Mouse (Mus musculus) cerebellum, adult 11 months (tissue): ENCODE measurements around the gene Tgm2.

Source experiments
- DNase-seq: peaks from one replicate; pipeline ENCODE4 v3.0.0; 2022

Gene Tgm2

DNA sequence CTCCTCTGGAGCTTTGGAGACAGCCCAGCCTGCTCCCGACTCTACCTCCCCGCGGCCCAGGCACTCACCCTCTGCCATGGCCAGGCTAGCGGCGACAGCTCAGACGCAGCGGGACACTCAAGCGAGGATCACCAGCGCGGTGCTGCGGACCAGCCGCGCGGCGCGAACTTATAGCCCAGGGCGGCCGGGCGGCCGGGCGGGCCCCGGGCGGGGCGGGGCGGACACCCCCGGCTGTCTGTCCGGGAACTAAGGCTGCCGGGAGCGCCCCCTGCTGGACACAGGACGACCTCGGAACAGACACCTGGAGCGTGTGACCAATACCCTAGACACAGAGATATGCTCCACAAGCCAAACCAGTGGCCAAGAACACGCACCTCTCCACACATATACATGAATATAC, at the start of gene Tgm2:
TSS of gene Tgm2 (minus strand) at position 214 of the 400 bp plus-strand sequence.
- peak; percentile 77 for DNase-seq

GRCm38 (mm10) chr2:158194945-158195640, 48.9 kb upstream of the Tgm2 start:
- no peak for DNase-seq

DNA sequence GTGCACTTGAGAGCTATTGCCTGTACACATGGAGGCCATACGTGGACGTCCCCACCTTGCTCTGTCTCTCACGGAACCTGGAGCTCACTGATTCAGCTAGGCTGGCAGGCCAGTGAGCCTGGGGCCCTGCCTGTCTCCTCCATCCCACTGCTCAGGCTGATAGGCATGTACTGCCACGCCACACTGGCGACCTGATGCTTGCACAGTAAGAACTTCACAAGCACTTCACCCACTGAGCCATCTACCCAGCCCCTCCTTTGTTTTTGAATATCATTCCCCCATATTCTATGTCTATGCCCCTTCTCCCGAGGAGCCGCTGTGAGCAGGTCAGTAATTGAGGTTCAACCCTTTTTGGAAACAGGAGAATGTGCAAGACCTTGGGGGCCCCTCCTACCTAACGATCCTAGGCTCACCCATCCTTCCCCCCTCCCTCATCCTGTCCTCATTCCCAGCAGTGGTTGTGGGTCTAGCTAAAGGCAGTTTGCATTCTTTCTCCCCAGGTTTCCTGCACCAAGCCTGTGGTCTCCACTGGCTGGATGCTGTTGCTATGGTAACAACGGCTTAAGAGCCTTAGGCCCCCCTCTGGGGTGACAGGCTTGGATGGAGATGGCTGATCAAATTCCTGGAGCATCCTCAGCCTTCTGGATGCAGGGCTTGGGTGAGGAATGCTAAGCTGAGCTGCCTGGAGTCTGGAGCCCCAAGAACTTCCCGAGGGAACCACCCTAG, 47.5 kb upstream of the Tgm2 start:
- DNase-seq: no peak

DNA sequence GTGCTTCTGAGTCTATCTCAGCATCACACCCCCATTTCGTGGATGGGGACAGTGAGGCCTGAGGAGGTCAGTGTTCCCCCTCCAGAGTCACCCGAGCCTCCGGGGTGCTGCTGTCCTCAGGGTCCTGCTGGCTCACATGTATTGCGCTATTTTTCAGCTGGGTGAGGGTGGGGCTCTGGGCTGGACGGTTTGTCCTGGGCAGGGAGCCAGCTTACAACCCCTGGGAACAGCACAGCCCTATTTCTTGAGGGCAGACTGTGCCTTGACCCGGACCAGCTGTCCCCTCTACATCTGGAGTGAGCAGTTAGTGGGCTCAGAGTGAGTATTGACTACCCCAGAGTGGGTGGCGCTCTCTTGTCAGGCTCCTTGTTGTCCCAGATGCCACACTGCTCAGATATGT, 44.9 kb upstream of the Tgm2 start:
- DNase-seq: no peak

DNA sequence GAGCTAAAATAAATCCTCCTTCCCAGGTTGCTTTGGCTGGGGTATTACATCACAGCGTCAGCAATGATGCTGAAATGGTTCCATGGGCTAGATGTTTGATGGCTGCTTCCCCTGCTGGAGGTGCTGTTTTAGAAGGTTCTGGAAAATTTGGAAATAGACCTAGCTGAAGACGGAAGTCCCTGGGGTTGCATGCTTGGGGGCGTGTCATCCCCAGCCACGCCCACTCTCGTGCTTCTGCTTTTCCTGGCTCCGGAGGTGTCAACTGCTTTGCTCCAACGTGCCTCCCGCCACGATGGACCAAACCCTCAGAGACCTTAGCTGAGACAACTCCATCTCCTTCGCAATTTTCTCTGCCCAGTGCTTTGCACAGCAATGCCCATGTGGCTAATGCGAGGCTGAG, 43.2 kb upstream of the Tgm2 start:
- no peak for DNase-seq

DNA sequence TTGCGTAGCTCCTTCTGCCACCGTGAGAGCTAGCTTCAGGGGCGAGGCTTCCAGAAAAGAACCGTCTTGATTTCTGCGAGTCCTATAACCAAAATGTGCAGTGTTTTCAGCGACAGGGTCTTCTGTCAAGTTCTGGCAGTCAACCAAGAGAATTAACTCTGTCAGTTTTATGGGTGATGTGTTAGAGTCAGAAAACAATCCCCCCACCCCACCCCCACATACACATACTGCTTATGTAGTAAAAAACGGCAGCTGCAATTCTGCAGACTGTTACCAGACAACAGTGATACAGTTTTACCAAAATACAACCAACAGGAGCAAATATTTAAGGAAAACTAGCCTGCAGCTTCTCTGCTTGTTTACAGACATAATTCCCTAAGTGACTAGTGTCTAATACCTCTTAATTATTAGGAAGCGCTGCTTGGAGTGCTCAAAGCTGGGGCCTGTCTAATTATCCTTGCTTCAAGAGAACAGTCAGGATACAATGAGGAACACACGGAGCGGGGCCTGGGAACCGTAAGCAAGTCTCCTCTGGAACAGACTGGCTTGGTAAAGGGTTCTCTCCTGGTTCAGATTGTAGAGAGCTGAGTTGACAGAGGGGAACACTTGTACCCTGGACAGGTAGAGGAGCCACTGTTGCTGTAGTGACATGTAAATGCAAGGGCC, 40.1 kb upstream of the Tgm2 start:
- no peak for DNase-seq

- no peak for DNase-seq
Measured at GRCm38 (mm10) chr2:158183266-158183665, 37.0 kb upstream of the Tgm2 start.

DNA sequence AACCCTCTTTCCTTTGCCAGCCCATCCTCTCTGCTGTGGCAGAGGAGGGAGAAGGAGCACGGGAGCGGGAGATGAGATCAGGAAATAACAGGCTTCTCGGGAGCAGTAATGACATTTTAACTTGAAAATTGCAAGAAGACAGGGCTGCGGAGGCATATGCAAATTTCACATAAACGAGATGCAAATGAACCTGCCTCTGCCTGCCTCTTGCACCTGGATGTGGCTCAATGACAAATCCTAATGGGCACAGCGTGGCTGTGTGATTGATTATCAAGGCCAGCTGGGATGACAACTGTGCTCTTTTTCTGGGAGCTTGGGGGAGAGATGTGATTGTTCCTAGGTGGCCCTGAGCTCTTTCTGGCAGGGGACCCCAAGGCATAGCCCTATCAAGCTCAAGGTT, 35.7 kb upstream of the Tgm2 start:
- DNase-seq: no peak

DNA sequence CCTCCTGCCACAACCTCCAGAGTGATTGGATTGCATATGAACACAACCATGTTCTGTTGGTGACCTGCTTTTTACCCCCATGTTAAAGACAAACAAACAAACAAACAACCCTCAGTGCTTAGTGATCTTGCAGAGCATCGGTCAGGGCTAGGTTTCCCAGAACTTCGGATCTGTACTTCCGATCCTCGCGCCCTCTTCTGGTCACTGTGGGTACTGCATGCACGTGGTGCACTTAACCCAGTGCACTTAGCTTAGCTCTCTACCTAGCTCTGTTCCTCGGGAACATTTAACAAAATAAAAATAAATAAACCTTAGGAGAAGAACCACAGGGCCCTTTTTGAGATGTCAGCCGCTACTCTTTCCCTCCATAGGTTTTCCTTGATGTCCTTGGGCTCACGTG, 34.6 kb upstream of the Tgm2 start:
- no peak for DNase-seq

DNA sequence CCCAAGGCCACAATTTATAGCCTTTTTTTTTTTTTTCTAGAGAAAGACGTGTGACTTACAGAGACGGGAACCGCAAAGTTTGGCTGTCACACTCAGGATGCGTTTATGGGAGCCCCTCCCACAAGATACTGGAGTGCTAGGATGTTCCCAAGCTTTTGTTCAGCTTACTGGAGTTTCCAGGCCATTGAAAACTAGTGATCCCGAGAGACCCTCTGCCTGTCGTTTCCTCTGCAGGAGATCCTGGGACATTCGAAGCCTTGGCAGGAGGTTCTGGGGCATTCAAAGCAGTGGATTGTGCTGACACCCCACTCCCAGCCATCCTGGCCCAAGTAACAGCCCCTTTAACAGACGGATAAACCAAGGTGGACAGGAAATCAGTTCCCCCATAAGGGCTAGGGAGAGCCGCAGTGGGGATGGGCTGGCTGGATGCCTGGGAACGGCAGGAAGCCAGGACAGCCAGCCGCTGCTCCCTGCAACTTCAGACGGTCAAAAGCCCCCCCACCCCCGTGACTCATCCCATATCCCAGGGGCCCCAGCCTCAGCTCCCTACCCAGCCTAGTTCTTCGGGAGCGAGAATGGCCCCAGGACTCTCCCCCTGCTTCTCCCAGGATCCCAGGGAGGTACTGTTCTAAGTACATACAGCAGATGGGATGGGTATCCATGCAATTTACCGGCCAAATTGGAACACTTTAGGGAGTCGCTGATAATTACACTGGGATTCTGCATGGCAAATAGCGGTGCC, 33.3 kb upstream of the Tgm2 start:
- no peak for DNase-seq

GRCm38 (mm10) chr2:158178696-158179369, 32.6 kb upstream of the Tgm2 start:
- DNase-seq: no peak

DNA sequence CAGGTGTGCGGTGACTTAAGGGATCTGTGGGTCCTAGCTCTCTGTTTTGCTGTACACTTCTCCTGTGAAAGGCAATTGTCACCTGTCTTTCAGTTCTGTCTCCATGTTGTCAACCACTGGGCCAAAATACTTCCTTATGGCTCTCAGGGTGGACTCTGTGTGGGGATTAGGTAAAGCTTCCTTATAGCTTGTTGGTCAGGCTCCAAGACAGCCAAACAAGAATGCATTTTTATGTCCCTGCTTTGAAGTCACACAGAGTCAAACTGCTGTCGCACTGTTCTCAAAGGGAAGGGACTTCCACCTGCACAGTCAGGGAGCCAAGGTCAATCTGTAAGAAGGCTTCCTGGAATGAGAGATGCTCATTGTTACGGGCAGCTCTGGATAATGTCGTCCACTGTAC, 31.9 kb upstream of the Tgm2 start:
- DNase-seq: no peak

DNA sequence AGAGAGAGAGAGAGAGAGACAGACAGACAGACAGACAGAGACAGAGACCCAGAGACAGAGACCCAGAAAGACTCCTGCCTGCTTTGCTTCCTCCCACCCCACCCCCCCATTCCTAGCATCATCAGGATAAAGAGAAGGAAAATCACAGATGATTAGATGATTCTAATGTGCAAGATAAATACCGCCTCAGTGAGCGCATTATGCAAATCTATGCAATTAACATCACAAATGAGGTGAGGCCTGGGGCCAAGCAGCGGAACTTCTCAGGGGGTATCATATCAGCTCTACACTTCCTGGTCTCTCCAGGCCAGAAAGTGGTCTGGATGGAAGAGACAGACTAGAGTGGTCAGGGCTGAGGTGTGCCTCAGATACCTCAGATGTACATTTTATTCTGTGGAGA, 31.3 kb upstream of the Tgm2 start:
- no peak for DNase-seq

GRCm38 (mm10) chr2:158176763-158177162, 30.5 kb upstream of the Tgm2 start:
- DNase-seq: no peak

DNA sequence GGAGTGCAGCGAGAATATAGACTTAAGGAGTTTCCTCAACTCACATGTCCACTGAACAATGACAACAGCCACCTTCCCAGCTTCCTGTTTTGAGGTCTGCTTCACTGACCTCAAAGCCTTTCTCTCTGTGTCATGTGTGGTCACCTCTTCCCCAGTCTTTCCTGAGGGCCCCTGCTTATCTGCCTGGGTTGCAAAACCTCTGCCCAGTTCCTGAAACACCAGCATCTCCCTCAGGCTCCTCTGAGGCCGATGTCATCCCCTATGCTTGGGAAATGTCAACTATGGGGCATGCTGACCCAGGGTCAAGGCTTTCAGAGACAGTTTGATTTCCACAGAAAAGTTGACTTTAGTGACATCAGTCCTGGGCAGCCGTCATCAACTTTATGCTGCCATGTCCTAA, 29.2 kb upstream of the Tgm2 start:
- no peak for DNase-seq

GRCm38 (mm10) chr2:158174958-158175357, 28.7 kb upstream of the Tgm2 start:
- no peak for DNase-seq

DNA sequence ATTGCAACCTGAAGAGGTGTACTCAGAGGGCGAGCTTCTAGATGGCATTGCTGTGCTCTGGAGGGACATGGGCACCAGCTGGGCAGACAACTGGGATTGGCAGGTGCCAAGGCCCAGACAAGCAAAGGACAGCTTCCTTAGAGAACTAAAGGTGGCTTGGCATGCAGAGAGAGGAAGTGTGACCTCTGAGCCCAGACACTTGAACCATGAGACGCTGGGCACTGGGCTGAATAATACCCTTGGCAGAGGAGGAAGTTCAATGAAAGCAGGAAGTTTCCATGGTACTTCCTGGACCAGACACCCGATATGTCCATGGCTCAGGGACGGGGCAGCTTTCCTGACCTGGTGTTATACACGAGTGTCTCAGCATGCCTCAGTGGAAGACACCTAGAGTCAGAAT, 28.2 kb upstream of the Tgm2 start:
- DNase-seq: no peak

DNA sequence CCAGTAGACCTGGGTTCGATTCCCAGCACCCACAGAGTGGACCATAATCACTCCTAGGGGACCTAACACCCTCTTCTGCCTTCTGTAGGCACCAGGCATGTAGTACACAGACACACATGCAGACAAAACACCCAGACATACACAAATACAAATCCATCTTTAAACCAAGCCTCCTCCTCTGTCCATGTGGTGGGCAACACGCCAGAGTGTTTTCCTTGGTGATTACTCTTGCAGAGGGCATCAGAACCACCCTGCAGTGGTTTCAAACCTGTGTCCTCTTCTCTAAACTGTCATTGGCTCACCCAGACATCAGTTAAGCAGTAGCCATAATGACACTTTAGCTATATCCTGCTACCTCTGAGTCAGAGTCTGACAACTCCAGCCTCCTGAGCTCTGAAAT, 24.2 kb upstream of the Tgm2 start:
- DNase-seq: no peak

GRCm38 (mm10) chr2:158169771-158170170, 23.5 kb upstream of the Tgm2 start:
- DNase-seq: no peak

DNA sequence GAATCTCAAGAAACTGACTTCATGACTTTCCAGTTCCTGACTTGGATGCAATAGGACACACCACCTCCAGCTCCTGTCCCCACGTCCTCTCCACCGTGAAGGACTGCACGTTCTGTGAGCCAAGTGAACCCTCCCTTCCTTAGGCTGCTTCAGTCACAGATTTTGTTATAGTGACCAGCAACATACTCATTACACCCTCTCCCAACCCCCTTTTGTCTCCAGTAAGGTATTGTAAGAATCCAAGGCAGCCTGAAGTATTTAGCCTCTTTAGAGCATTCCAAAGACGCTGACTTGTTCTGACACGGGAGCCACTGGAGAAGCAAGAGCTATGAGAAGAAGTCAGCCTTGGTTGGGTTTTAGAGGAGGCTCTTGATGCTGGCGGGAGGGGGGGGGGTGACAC, 23.1 kb upstream of the Tgm2 start:
- no peak for DNase-seq

DNA sequence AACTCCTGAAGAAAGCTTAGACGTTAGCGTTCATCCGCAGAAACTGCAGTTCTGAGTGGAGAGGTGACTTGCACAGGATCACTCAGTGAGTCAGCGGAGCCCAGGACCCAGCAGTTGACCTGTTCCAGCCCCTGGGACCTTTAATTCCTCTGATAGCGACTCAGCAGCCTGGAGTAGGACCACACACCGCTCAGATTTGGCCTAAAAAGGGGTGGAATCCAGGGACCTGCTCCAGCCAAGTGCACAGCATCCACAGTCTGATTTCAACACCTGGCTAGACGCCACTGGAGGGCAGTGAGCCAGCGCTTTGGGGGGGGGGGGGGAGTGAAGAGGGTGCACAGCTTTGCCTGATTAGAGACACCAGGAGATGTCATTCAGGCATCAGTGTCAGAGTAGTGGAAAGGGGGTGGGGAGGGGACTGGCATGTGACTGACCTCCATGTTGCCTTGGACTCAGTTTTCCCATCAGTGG, 22.5 kb upstream of the Tgm2 start:
- no peak for DNase-seq

- no peak for DNase-seq
Measured at GRCm38 (mm10) chr2:158167496-158168205, 21.4 kb upstream of the Tgm2 start.
